Mouse (Mus musculus): ENCODE data around the gene Pde4b. TPM values are rescaled to one million over a fixed set of nuclear protein-coding genes. Genes with fewer than 3 reads are reported as not detected.
A peak's percentile ranks its signal among the peaks of the same experiment; 100 is the strongest.

Pde4b gene
- total and polyA plus RNA-seq, 2 experiments = 8.0 to 10.7 TPM

GRCm38 (mm10) chr4:102557006-102557405 is 469.7 kb downstream of the Pde4b start:
- no peaks in the 10 kb centered on the region for H3K79me2 ChIP-seq (ENCODE audit: control insufficient read depth, insufficient read depth, low read length)
- H3K27ac ChIP-seq (replicated peaks; ENCODE audit: insufficient read depth, low read depth, low read length) = no peak overlapping the region
- peaks cover 13% of the 10 kb centered on the region for H3K4me1 ChIP-seq (ENCODE audit: control insufficient read depth, insufficient read depth, low read length)
- no peaks in the 10 kb centered on the region for H3K27me3 ChIP-seq (ENCODE audit: control insufficient read depth, insufficient read depth, low read length)
- 29% methylated on average over 2 of the region's 2 CpGs for WGBS
- no peak for DNase-seq (ENCODE audit: extremely low read depth, low read depth, low spot score)
- no peak overlapping the region for H3K9ac ChIP-seq (ENCODE audit: low read depth, low read length)
- H3K36me3 ChIP-seq (ENCODE audit: control insufficient read depth, insufficient read depth, low read length) = no peaks in the 10 kb centered on the region
- TF ChIP-seq POLR2A (IDR thresholded peaks at IDR 0.05; ENCODE audit: extremely low read depth, insufficient read depth, low read length) = no peak
- TF ChIP-seq CTCF (IDR thresholded peaks at IDR 0.05; ENCODE audit: low read depth, low read length) = no peak
- H3K4me3 ChIP-seq (ENCODE audit: insufficient read depth, low read depth, low read length) = no peak overlapping the region

- H3K27me3 ChIP-seq (ENCODE audit: control insufficient read depth, insufficient read depth, low read length) = no peaks in the 10 kb centered on the region
- H3K79me2 ChIP-seq (ENCODE audit: control insufficient read depth, insufficient read depth, low read length) = no peaks in the 10 kb centered on the region
- H3K36me3 ChIP-seq (ENCODE audit: control insufficient read depth, insufficient read depth, low read length) = no peaks in the 10 kb centered on the region
- H3K4me3 ChIP-seq (ENCODE audit: insufficient read depth, low read depth, low read length) = peak overlapping the region; percentile 48
- peak overlapping the region; percentile 74 for H3K27ac ChIP-seq (replicated peaks; ENCODE audit: insufficient read depth, low read depth, low read length)
- peaks cover 13% of the 10 kb centered on the region for H3K4me1 ChIP-seq (ENCODE audit: control insufficient read depth, insufficient read depth, low read length)
- peak; percentile 87 for DNase-seq (ENCODE audit: extremely low read depth, low read depth, low spot score)
- WGBS = 13% methylated on average over 9 of the region's 9 CpGs
- H3K9ac ChIP-seq (ENCODE audit: low read depth, low read length) = peak overlapping the region; percentile 37
- no peak for TF ChIP-seq POLR2A (IDR thresholded peaks at IDR 0.05; ENCODE audit: extremely low read depth, insufficient read depth, low read length)
- no peak for TF ChIP-seq CTCF (IDR thresholded peaks at IDR 0.05; ENCODE audit: low read depth, low read length)
Observed at GRCm38 (mm10) chr4:102557508-102558220, 470.3 kb downstream of the Pde4b start.

GRCm38 (mm10) chr4:102558328-102558727 is 471.0 kb downstream of the Pde4b start:
- no peak overlapping the region for H3K9ac ChIP-seq (ENCODE audit: low read depth, low read length)
- no peaks in the 10 kb centered on the region for H3K79me2 ChIP-seq (ENCODE audit: control insufficient read depth, insufficient read depth, low read length)
- DNase-seq (ENCODE audit: extremely low read depth, low read depth, low spot score) = no peak
- peaks cover 13% of the 10 kb centered on the region for H3K4me1 ChIP-seq (ENCODE audit: control insufficient read depth, insufficient read depth, low read length)
- TF ChIP-seq POLR2A (IDR thresholded peaks at IDR 0.05; ENCODE audit: extremely low read depth, insufficient read depth, low read length) = no peak
- no peak for TF ChIP-seq CTCF (IDR thresholded peaks at IDR 0.05; ENCODE audit: low read depth, low read length)
- H3K27me3 ChIP-seq (ENCODE audit: control insufficient read depth, insufficient read depth, low read length) = no peaks in the 10 kb centered on the region
- WGBS = 21% methylated on average over 3 of the region's 3 CpGs
- H3K4me3 ChIP-seq (ENCODE audit: insufficient read depth, low read depth, low read length) = no peak overlapping the region
- no peak overlapping the region for H3K27ac ChIP-seq (replicated peaks; ENCODE audit: insufficient read depth, low read depth, low read length)
- H3K36me3 ChIP-seq (ENCODE audit: control insufficient read depth, insufficient read depth, low read length) = no peaks in the 10 kb centered on the region

- WGBS = 98% methylated on average over 12 of the region's 12 CpGs
- DNase-seq (ENCODE audit: extremely low read depth, low read depth, low spot score) = no peak
Observed at GRCm38 (mm10) chr4:102560676-102561280, 473.4 kb downstream of the Pde4b start.

GRCm38 (mm10) chr4:102563273-102563855 is 476.0 kb downstream of the Pde4b start:
- TF ChIP-seq POLR2A (IDR thresholded peaks at IDR 0.05; ENCODE audit: extremely low read depth, insufficient read depth, low read length) (no peak), CTCF (IDR thresholded peaks at IDR 0.05; ENCODE audit: low read depth, low read length) (no peak)
- DNase-seq (ENCODE audit: extremely low read depth, low read depth, low spot score) = no peak
- Histone ChIP-seq H3K4me3 (ENCODE audit: insufficient read depth, low read depth, low read length) (no peak overlapping the region), H3K27ac (replicated peaks; ENCODE audit: insufficient read depth, low read depth, low read length) (no peak overlapping the region), H3K79me2 (ENCODE audit: control insufficient read depth, insufficient read depth, low read length) (no peaks in the 10 kb centered on the region), H3K4me1 (ENCODE audit: control insufficient read depth, insufficient read depth, low read length) (peaks cover 3% of the 10 kb centered on the region), H3K27me3 (ENCODE audit: control insufficient read depth, insufficient read depth, low read length) (no peaks in the 10 kb centered on the region), H3K9ac (ENCODE audit: low read depth, low read length) (no peak overlapping the region), H3K36me3 (ENCODE audit: control insufficient read depth, insufficient read depth, low read length) (no peaks in the 10 kb centered on the region)
- 93% methylated on average over 9 of the region's 9 CpGs for WGBS

More at GRCm38 (mm10) chr4:102560676-102561280, 473.4 kb downstream of the Pde4b start:
- TF ChIP-seq CTCF (IDR thresholded peaks at IDR 0.05; ENCODE audit: low read depth, low read length) (no peak), POLR2A (IDR thresholded peaks at IDR 0.05; ENCODE audit: extremely low read depth, insufficient read depth, low read length) (no peak)
- Histone ChIP-seq H3K27me3 (ENCODE audit: control insufficient read depth, insufficient read depth, low read length) (no peaks in the 10 kb centered on the region), H3K79me2 (ENCODE audit: control insufficient read depth, insufficient read depth, low read length) (no peaks in the 10 kb centered on the region), H3K9ac (ENCODE audit: low read depth, low read length) (no peak overlapping the region), H3K27ac (replicated peaks; ENCODE audit: insufficient read depth, low read depth, low read length) (no peak overlapping the region), H3K4me1 (ENCODE audit: control insufficient read depth, insufficient read depth, low read length) (peaks cover 13% of the 10 kb centered on the region), H3K4me3 (ENCODE audit: insufficient read depth, low read depth, low read length) (no peak overlapping the region), H3K36me3 (ENCODE audit: control insufficient read depth, insufficient read depth, low read length) (no peaks in the 10 kb centered on the region)
